Mouse (Mus musculus): Measurements from ENCODE around the gene Cfap73. TPM values are rescaled to one million over a fixed set of nuclear protein-coding genes. Genes with fewer than 3 reads are reported as not detected.

Gene Cfap73
- polyA plus RNA-seq, 1 experiment, result 0.24 TPM

DNA sequence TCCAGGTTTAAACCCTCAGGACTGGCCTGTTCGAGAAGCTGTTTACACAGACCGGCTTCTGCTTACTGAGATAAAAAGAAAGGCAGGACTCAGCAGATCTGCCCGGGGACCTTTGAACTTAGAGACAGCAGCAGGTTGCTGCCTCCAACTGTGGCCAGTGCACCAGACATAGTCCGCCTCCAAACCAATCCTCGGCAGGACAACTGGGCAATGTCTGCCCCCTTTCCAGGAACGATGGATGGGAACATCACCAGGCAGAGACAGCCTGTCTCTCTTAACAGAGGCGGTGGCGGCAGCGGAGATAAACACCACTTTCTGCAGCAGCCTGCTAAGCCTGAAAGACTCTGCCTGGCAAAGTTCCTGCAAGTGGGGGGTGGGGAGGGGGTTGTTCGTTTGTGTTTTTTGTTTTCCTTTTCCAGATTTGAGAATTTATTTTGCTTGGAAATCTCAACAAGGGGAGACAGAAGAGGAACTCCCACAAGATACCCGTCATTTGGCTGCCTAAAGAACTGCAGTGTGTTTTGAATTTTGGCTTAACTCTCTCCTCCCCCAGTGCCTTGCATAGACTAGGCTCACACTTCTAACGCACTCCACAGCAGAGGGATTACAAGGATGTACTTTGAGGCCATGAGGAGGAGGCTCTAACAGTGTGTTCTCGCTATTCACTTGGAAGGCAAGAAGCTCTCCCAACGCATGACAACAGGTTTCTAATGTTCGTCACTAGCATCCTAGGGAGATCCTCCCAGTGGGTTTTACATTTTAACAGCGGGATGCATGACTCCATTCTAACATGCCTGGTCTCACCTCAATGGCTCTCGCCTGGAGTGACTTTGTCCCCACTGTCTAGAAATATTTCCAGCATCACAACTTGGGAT, 47.1 kb downstream of the Cfap73 start:
- no peak for DNase-seq (ENCODE audit: low read depth)

- no peak for DNase-seq (ENCODE audit: low read depth)
These were observed 49.1 kb downstream of the Cfap73 start for GRCm38 (mm10) chr5:120584968-120585367.

GRCm38 (mm10) chr5:120583511-120583910, 50.5 kb downstream of the Cfap73 start:
- DNase-seq (ENCODE audit: low read depth), result no peak

DNA sequence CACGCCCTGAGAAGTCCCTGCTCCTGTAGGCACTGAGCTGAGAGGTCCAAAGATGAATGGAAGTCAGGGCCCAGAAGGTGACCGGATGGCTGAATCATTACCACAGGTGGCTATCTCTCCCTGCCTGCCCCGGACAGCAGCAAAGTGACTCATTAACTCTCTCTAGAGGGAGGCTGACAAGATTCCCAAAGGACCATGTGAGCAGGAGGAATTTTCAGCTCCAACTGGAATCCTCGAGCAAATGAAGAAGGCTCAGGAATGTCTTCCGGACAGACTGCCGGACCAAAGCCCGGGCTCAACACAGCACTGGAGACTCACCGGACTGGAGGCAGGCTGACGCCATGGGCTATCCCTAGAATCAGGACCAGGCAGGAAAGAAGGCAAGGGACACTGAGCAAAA, 52.0 kb downstream of the Cfap73 start:
- no peak for DNase-seq (ENCODE audit: low read depth)

GRCm38 (mm10) chr5:120579898-120580626, 54.0 kb downstream of the Cfap73 start:
- DNase-seq (ENCODE audit: low read depth), result no peak

DNA sequence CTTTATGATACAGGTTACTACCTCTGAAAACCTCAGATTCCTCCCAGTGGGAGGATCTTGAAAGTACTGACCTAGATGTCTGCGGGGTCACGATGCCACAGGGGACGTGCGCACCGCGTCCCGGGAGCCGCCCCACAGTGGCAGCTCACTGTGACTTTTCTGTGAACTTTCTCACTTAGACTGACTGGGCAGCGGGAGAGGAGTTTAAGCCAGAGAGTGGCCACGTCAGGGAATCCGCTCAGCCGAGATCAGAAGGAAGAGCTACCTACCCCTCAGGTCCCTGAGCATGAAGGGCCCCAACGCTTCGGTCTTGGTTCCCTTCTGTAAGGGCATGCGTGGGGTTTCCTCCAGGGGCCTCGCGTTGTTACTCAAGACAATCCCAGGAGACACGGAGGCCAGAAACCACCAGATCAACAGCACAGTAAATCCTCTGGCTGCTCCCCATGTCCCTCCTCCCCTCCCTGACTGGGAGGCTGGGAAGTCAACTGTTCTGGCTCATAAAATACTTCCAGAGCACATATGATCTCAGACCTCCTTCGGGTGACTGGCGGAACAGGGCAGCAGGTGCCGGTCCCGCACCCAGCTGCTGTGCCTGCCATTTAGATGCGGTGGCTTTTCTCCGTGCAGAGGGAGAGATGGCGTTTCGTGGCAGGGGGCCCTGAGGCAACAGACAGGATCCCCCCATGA, 54.7 kb downstream of the Cfap73 start:
- no peak for DNase-seq (ENCODE audit: low read depth)

DNA sequence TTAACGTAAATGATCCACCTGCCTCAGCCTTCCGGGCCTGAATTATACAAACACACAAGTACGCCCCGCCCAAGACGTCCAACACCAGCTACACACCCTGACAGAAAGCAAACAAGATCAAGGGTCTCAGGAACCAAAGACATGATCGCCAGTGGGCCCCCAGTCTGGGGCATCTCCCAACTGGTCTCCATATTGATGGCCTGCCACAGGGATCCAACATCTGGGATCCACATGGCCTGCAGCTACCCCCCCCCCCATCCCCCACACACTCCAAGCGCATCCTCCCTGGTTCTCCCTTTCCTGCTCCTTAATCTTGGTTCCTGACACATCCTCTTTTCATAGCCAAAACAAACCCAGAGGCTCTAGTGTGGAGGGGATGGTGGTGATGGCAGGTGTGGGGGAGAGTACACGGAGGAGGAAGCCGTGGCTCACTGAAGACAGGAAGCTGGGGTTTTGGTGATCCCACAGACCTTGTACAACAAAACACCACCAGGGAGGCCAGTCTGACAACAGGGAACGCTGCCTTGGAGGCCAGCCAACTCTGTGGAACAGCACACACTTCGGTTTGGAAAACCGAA, 55.4 kb downstream of the Cfap73 start:
- no peak for DNase-seq (ENCODE audit: low read depth)

Other genes starting within 250 kb of the Cfap73 start
- gene Lhx5, start 202.5 kb downstream of the Cfap73 start, polyA plus RNA-seq (2012; rRNA removed), result not detected in 2 replicates
- 6.5 and 13.1 TPM in 2 replicates for gene Sdsl, start 161.4 kb downstream of the Cfap73 start, polyA plus RNA-seq (2012; rRNA removed)
- 0.58 TPM in 1 of 2 replicates, not detected in the other for gene Sds, start 157.7 kb downstream of the Cfap73 start, polyA plus RNA-seq (2012; rRNA removed)
- 49.8 and 54.5 TPM in 2 replicates for gene Plbd2, start 130.6 kb downstream of the Cfap73 start, polyA plus RNA-seq (2012; rRNA removed)
- gene Slc8b1, start 123.1 kb downstream of the Cfap73 start, polyA plus RNA-seq (2012; rRNA removed), result 24.0 and 30.7 TPM in 2 replicates
- 68.0 and 79.0 TPM in 2 replicates for gene Tpcn1, start 45.6 kb downstream of the Cfap73 start, polyA plus RNA-seq (2012; rRNA removed)
- gene Iqcd, start 45.2 kb downstream of the Cfap73 start, polyA plus RNA-seq (2012; rRNA removed), result 2.3 and 3.1 TPM in 2 replicates
- 15.6 and 17.8 TPM in 2 replicates for gene Rita1, start 21.6 kb downstream of the Cfap73 start, polyA plus RNA-seq (2012; rRNA removed)
- 34.2 and 37.0 TPM in 2 replicates for gene Ddx54, start 21.5 kb downstream of the Cfap73 start, polyA plus RNA-seq (2012; rRNA removed)
- 0.57 and 0.95 TPM in 2 replicates for gene Rasal1, start 14.6 kb upstream of the Cfap73 start, polyA plus RNA-seq (2012; rRNA removed)
- 6.1 and 7.0 TPM in 2 replicates for gene Dtx1, start 77.7 kb upstream of the Cfap73 start, polyA plus RNA-seq (2012; rRNA removed)
- 3.4 and 5.4 TPM in 2 replicates for gene Oas2, start 115.6 kb upstream of the Cfap73 start, polyA plus RNA-seq (2012; rRNA removed)
- gene Oas3, start 143.4 kb upstream of the Cfap73 start, polyA plus RNA-seq (2012; rRNA removed), result 0.58 and 0.72 TPM in 2 replicates
- not detected in 2 replicates for gene Oas1e, start 161.3 kb upstream of the Cfap73 start, polyA plus RNA-seq (2012; rRNA removed)
- 2.7 and 4.1 TPM in 2 replicates for gene Oas1c, start 178.3 kb upstream of the Cfap73 start, polyA plus RNA-seq (2012; rRNA removed)
- gene Oas1f, start 213.1 kb upstream of the Cfap73 start, polyA plus RNA-seq (2012; rRNA removed), result 0.08 TPM in 1 of 2 replicates, not detected in the other
- gene Oas1h, start 227.2 kb upstream of the Cfap73 start, polyA plus RNA-seq (2012; rRNA removed), result not detected in 2 replicates